Mouse (Mus musculus) kidney, postnatal 0 days (tissue): ENCODE measurements around the gene Tmem120b. TPM values are rescaled to one million over a fixed set of nuclear protein-coding genes. Genes with fewer than 3 reads are reported as not detected.

Experiments
- ATAC-seq: fragments of 200-750 bp; cut with Nextera tagmentation; replicated peaks from 2 replicates; pipeline ENCODE4 v1.8.0; 2017; ENCODE audit warnings: low read depth, moderate number of reproducible peaks, moderate TSS enrichment, moderate library complexity; ENCODE audit not compliant: low FRiP score
- DNase-seq: peaks from one replicate; pipeline ENCODE4 v3.0.0-alpha.2; 2016; ENCODE audit warnings: low spot score
- H3K27ac ChIP-seq: fragments of 300-500 bp; sonication (generic); 2 replicates; pipeline ENCODE4 v1.5.1; 2014; ENCODE audit warnings: mild to moderate bottlenecking
- H3K27me3 ChIP-seq: fragments of 300-500 bp; sonication (generic); 2 replicates; pipeline ENCODE4 v1.6.1; 2014; ENCODE audit warnings: low read length, mixed read lengths; ENCODE audit not compliant: insufficient read depth
- H3K36me3 ChIP-seq: fragments of 300-500 bp; sonication (generic); 2 replicates; pipeline ENCODE4 v1.6.1; 2014; ENCODE audit warnings: low read length, mixed read lengths; ENCODE audit not compliant: insufficient read depth
- H3K4me1 ChIP-seq: fragments of 300-500 bp; sonication (generic); replicated peaks from 2 replicates; pipeline ENCODE4 v1.6.1; 2014; ENCODE audit warnings: antibody characterized with exemption, low read length, mixed read lengths; ENCODE audit not compliant: insufficient read depth
- H3K4me2 ChIP-seq: fragments of 300-500 bp; sonication (generic); 2 replicates; pipeline ENCODE4 v1.6.1; 2014; ENCODE audit warnings: mild to moderate bottlenecking, low read length, moderate library complexity, mixed read lengths
- H3K4me3 ChIP-seq: fragments of 300-500 bp; sonication (generic); replicated peaks from 2 replicates; pipeline ENCODE4 v1.5.1; 2014; ENCODE audit warnings: low read depth, low read length
- H3K9ac ChIP-seq: fragments of 300-500 bp; sonication (generic); 2 replicates; pipeline ENCODE4 v1.6.1; 2014; ENCODE audit warnings: low read depth, low read length
- H3K9me3 ChIP-seq: fragments of 300-500 bp; sonication (generic); replicated peaks from 2 replicates; pipeline ENCODE4 v1.6.1; 2016; ENCODE audit warnings: low read length, inconsistent platforms, mixed read lengths
- CTCF ChIP-seq: IDR thresholded peaks from 2 replicates; pipeline ENCODE4 v1.5.1; 2016; ENCODE audit warnings: antibody characterized with exemption, low read depth, mild to moderate bottlenecking, moderate library complexity
- WGBS: fragments of 180-500 bp; shearing (Covaris S2); extraction: QIAGEN DNeasy Blood & Tissue Kit; methylation state at CpG from one replicate; pipeline ENCODE4 v1.1.7; 2014; 5-methylcytosine and 5-hydroxymethylcytosine counted together
- polyA plus RNA-seq: library from polyadenylated mRNA; unstranded; fragments of >200 nt; fragmentation: Nextera tagmentation; extraction: Ambion mirVana; gene quantifications from 2 replicates; pipeline ENCODE4 v1.2.1, GENCODE M21; 2015

The Tmem120b gene
- polyA plus RNA-seq, 1 experiment from 2014 or later = 12.6 TPM

DNA sequence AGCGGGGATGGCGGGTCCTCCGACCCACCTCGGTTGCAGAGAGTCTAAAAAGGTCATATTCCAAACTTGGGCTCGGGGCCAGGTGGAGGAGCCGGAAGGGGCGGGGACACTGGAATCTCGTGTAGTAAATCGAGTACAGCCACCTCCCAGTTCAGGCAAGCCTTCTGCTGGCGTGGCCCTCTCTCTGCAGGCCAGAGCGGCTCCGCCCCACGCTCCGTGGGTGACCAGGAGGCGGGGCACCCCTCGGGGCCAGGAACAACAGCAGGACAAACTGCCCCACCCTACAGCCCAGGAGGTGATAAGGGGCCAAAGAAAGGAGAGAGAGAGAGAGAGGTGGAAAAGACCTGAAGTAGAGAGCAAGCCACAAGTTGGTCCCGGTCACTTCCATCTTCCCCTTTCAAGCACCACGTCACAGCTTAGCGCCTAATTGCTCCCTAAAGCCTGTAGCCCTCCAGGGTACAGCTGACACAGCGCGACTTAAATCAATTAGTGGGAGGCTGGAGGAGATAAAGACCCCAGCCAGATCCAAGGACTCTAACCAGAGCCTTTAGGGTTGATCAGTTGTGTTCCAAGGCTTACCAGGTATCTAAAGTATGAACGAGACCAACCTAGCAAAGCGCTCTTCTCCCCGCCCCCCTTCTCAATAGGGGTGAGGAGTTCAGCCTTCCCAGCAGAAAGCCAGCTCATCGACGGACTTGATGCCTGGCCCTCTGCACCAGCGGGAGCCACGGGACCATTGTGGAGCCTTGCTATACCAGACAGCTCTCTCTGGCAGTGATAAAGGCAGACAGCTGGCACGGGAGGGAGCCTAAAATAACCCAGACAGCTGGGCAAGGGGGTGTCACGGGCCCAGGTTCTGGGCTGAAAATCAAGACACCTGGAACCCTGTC, 67.5 kb downstream of the Tmem120b start:
- Histone ChIP-seq H3K9me3 (no peaks in the 10 kb centered on the region), H3K36me3 (no peaks in the 10 kb centered on the region), H3K27ac (peak overlapping the region; percentile 100), H3K9ac (peak overlapping the region; percentile 94), H3K4me1 (peaks cover 58% of the 10 kb centered on the region), H3K27me3 (no peaks in the 10 kb centered on the region), H3K4me3 (peak overlapping the region; percentile 87), H3K4me2 (peak overlapping the region; percentile 100)
- peak; percentile 41 for TF ChIP-seq CTCF
- DNase-seq (peak; percentile 93), ATAC-seq (peak; percentile 12; the same call in 1 of the 2 replicates)
- WGBS = 2% methylated on average over 30 of the region's 30 CpGs

GRCm38 (mm10) chr5:123136361-123137043, 68.3 kb downstream of the Tmem120b start:
- Histone ChIP-seq H3K27ac (peak overlapping the region; percentile 100), H3K27me3 (no peaks in the 10 kb centered on the region), H3K4me3 (peak overlapping the region; percentile 87), H3K36me3 (no peaks in the 10 kb centered on the region), H3K4me2 (peak overlapping the region; percentile 100), H3K4me1 (peaks cover 56% of the 10 kb centered on the region), H3K9me3 (no peaks in the 10 kb centered on the region), H3K9ac (peak overlapping the region; percentile 94)
- DNase-seq (peak; percentile 96), ATAC-seq (peak; percentile 21)
- WGBS = under 1% methylated on average over 13 of the region's 13 CpGs
- no peak for TF ChIP-seq CTCF

- Histone ChIP-seq H3K9ac (peak overlapping the region; percentile 94), H3K4me2 (peak overlapping the region; percentile 100), H3K4me3 (peak overlapping the region; percentile 87), H3K4me1 (peaks cover 48% of the 10 kb centered on the region), H3K36me3 (no peaks in the 10 kb centered on the region), H3K27ac (peak overlapping the region; percentile 100), H3K27me3 (no peaks in the 10 kb centered on the region), H3K9me3 (no peaks in the 10 kb centered on the region)
- DNase-seq = peak; percentile 75
- ATAC-seq = no peak
- WGBS = 4% methylated on average over 20 of the region's 20 CpGs
- no peak for TF ChIP-seq CTCF
These were observed 69.1 kb downstream of the Tmem120b start for GRCm38 (mm10) chr5:123137044-123137909.

DNA sequence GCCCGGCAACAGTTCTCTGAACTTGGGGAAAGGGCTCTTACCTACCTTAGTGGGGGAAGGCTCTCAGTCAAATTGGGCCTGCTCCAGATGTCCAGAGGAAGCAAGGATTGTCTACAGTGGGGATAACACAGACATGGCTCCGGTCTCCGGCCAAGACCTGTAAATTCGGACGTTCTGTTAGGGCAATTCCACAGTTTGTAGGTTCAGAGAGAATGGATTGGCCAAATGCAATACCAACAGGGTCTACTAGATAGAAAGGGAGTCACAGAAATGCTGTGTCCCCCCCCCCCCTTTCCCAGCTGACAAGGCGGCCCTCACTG, 69.7 kb downstream of the Tmem120b start:
- Histone ChIP-seq H3K27me3 (no peaks in the 10 kb centered on the region), H3K9me3 (no peaks in the 10 kb centered on the region), H3K36me3 (no peaks in the 10 kb centered on the region), H3K9ac (peak overlapping the region; percentile 94), H3K4me3 (peak overlapping the region; percentile 87), H3K4me2 (peak overlapping the region; percentile 100), H3K4me1 (peaks cover 45% of the 10 kb centered on the region), H3K27ac (peak overlapping the region; percentile 100)
- no peak for TF ChIP-seq CTCF
- ATAC-seq (no peak), DNase-seq (no peak)
- 0% methylated on average over 6 of the region's 6 CpGs for WGBS

DNA sequence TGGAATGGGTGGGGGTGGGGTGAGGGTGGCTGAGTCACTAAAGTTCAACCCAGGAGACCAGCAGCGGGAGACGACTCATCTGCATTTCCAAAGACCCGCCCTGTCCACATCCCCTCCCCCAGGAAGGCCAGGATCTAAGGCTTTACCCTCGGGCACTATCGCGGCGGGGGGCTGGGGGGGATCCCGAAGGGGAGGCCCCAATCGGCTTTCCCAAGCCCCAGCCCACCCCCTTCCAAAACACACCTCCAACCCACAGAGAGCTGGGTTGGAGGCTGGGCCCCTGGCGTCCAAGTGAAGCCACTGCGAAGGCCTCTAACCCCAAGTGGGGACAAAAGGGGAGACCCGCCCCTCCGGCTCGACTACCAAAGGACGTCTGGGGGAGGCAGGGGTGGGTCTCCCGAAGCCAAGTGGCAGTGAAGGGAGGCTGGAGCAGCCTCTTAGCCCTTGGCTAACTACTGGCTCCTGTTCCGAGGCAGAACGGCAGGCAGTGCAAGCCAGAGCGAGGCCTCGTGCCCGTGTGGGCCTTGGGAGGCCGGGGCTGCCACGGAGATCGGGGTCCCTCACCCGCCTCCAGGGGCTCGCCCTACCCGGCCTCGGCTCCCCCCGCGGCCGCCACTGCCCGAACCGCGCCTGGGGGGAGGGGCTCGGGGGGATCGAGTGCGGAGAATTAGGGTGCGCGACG, 70.2 kb downstream of the Tmem120b start:
- ATAC-seq (peak; percentile 43), DNase-seq (peak; percentile 92)
- Histone ChIP-seq H3K9ac (peak overlapping the region; percentile 94), H3K36me3 (no peaks in the 10 kb centered on the region), H3K9me3 (no peaks in the 10 kb centered on the region), H3K4me2 (peak overlapping the region; percentile 100), H3K27ac (peak overlapping the region; percentile 100), H3K4me3 (peak overlapping the region; percentile 87), H3K27me3 (no peaks in the 10 kb centered on the region), H3K4me1 (peaks cover 45% of the 10 kb centered on the region)
- under 1% methylated on average over 30 of the region's 40 CpGs for WGBS
- TF ChIP-seq CTCF = peak; percentile 27; the same call in 1 of the 2 replicates
